Mouse (Mus musculus): Measurements from ENCODE around the gene Dlgap1.

DNA sequence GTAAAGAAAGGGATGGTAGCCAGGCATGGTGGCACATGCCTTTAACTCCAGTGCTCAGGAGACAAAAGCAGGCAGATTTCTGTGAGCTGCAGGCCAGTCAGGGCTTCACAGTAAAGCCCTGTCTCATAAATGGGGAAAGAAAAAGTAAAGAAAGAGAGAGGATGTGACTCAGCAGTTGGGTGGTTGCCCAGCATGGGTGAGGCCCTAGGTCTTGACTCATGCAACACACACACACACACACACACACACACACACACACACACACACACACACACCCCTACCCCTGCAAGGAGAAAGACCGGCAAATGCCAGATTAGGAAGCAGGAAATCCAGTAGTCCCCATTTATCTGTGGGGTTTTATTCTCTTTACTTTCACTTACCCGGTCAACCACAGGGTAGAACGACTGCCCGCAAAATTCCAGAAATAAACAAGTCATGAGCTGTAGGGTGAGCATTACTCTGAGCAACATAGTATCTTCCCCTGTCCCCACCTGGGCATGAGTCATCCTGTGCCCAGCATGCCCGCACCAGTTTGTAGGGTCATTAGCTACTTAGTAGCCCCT, 759.9 kb downstream of the Dlgap1 start:
- no peak for TF ChIP-seq CTCF (IDR thresholded peaks at IDR 0.05; ENCODE audit: extremely low read depth, insufficient read depth, low read length)
- TF ChIP-seq POLR2A (IDR thresholded peaks at IDR 0.05; ENCODE audit: extremely low read depth, insufficient read depth, low read length) = no peak
